Mouse (Mus musculus) lung, postnatal 36 days (tissue): ENCODE measurements around the gene 0610030E20Rik.
A peak's percentile ranks its signal among the peaks of the same experiment; 100 is the strongest.

Experiments
- DNase-seq: peaks from one replicate; pipeline ENCODE4 v3.0.0; 2022; ENCODE audit warnings: mixed read lengths

Gene 0610030E20Rik

DNA sequence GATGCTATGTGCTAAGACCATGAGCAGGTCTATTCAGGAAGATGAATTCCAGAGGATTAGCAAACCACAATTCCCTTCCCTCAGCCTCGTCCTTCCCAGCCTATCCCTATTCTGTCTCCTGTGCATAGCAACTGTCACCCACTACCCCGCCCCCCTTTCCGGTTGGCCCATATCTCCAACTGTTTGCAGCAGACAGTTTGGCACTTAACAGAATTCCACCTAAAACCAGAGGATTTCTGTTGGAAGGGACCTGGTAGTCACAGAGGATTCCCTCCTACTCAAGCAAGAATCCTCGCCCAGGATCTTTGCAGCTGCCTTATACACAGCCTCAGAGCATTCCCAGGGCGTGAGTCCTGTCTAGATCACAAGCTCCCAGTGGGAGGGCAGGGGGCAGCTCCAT lies 24.0 kb downstream of the 0610030E20Rik start:
- DNase-seq: no peak

DNA sequence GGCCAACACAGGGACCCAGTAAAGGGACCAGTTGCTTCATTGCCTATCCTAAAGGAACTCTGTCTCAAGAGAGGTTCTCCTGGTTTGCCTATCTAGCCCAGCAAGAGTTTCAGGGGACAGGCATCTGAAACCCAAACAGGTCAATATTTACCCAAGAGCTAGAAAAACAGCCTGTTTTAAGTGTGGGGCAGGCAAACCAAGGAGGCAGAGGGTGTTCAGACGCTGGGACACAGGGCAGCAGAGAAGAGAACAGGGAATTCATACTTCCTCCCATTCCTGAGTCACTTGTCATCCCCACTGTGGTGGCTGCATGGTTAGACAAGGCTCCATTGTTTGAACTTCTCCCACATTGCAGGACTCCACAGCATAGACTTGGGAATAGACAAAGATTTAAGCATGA lies 24.5 kb downstream of the 0610030E20Rik start:
- DNase-seq: no peak

DNA sequence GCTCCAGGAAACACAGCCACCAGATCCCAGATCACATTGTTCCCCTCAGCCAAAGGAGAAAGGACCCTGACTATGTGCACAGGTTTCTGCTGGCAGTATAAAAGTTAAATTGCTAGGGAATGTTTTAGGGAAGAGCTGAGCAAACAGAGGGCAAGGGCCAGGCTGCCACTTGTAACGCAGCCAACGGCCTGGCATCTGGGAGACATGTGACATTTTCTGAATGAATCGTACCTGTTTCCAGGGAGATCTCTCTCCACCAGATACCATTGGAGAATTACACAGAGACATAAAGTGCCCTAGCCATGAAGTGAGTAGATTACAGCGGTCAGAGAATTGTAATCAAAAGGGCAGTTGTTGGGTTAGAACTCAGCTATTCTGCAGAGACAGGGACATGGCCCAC lies 26.1 kb downstream of the 0610030E20Rik start:
- peak; percentile 64 for DNase-seq

DNA sequence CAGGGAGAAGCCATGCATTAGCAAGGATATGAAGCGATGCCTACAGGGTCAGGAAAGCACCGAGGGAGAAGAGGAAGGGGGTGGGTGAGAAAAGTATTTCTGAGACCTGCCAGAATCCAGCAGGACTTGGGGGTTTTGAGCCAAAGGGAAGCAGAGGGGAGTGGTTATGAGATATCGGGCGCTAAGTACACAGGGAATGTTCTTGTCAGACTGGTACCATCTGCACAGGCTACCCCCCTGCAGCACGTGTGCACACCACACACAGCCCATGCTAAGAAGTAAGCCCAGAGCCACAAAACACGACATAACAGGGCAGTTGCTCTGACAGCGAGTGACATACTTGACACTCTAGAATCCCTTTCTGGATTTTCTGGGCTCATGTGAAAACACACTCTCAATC lies 27.1 kb downstream of the 0610030E20Rik start:
- DNase-seq: no peak

DNA sequence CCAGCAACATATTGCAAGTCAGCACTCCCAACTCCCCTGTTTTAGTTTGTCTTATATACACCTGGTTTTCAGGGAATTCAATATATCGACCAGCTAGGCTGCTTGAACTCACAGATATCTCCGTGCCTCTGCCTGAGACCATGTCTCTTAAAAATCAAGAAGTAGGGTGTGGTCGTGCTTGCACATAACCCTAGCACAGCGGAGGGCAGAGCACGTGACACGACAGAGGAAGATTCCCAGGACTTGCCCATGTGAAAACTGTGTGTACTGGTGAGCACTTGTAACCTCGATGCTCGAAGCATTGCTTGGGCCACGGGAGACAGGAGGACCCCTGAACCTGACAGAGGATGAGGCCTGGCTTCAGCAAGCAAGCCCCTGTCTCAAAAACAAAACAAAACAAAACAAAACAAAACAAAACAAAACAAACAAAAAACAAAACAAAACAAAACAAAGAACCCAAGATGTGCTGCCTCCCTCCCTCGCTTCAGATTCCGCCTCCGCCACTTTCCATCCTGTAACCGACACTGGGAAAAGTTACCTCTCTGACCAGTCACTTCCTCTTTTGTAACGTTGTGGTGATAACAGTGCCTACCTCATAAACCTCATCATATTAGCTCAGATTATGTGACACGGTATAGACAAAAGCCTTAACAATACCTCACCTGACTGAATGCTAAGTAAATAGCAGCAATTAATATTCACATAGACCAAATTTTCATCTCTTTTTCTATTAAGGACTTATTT lies 27.9 kb downstream of the 0610030E20Rik start:
- peak; percentile 55 for DNase-seq

DNA sequence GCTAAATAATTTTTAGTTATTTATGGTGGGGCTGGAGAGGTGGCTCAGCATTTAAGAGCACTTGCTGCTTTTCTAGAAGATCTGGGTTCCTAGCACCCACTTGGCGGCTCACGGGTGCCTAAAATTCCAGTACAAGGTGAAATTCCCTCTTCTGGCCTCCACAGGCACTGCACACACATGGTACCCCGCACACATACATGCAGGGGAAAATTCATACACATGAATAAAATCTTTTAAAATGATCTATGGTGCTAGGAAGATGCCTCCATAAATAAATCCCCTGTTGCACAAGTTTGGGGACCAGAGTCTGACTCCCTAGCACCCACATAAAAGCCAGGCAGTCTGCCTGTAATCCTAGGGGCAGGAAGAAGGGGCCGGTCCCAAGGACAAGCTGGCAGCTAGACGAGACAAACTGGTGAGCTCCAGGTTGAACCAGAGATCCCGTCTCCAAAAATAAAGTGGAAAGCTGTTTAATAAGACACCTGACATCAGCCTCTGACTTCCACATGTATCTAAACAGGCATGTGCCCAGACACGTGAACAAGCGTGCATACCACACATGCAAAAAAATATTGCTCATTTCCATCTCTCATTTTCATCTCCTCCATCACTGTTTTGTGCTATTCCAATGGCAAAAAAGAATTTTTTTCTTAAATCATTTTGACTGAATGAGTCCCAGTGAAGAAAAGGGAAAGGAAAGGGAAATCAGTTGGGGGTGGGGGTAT lies 31.6 kb downstream of the 0610030E20Rik start:
- no peak for DNase-seq

DNA sequence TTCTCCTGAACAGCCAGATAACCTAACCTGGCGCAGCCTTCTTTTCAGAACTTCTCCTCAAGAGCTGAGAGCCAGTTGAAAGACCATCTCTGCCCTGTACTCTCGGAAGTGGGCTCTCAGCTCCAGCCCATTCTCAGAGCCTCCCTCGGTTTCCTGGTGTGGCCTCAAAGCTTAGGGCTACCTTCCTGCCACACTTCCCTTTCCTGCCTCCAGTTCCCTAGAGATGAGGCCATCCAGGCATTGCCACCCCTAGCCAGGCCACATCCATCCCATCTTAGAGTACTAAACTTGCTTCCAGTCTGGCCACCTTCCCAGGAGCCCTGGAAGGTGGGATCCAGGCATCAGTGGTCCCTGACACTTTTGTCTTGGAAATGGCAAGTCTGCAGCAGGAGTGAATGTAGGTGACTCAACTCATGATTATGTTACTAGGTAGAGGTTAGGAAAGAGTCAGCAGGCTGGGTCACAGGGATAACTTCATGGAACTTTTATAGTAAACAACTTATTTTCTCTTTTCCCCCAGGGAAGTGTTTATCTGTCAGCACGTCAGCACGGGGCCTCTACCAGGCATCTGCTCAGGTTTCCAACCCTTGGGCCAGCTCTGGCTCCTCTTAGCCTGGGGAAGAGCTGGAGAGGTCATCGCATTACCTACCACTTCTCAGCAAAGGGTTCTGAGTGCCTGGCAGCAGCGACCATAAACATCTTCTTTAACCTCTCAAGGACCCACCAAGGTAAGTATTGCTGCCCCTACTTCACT lies 32.4 kb downstream of the 0610030E20Rik start:
- DNase-seq: no peak

DNA sequence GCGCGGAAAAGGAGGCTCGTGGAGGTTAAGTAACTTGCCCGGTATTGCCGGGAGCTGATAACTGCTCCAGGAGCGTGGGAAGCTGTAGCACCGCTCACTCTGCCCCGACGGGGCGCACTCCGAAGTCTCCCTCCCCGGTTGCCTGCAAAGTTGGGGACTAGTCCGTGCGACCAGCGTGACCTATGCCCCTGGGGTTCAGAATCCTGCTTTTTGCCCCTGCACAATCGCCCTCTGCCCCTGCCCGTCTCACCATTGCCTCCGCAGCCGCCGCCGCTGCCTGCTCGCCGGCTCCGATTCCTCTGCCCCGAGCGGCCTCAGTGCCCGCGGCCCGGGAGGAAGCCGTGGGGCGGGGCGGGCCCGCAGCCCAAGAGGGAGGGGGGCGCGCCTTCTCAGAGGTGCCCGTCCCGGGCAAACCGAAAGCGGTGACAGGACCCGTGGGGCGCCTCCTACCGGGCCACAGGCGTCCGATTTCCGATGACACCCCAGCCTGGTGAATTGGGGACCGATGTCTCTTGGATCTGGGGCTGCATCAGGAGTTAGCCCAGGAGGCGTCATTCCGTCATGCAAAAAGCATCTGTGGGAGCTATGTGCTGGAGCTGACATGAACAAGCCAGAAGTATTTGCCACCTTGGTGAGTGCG lies 33.1 kb downstream of the 0610030E20Rik start, which contains the start of gene Vamp5:
Gene Vamp5 (minus strand): TSS at position 338 of the 640 bp plus-strand sequence.
- peak; percentile 95 for DNase-seq

DNA sequence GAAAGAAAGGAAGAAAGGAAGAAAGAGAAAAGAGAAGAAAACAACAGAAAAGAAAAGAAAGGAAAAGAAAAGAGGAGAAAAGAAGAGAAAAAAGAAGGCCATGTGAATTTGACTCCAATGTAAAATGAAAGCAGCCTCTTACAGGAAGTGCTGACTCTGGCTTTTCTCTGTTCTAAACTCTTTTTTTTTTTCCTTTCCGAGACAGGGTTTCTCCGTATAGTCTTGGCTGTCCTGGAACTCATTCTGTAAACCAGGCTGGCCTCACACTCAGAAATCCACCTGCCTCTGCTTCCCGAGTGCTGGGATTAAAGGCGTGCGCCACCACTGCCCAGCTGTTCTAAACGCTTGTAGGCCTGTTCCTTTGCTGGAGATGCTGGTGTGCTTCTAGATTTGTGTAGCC lies 35.4 kb downstream of the 0610030E20Rik start:
- no peak for DNase-seq

DNA sequence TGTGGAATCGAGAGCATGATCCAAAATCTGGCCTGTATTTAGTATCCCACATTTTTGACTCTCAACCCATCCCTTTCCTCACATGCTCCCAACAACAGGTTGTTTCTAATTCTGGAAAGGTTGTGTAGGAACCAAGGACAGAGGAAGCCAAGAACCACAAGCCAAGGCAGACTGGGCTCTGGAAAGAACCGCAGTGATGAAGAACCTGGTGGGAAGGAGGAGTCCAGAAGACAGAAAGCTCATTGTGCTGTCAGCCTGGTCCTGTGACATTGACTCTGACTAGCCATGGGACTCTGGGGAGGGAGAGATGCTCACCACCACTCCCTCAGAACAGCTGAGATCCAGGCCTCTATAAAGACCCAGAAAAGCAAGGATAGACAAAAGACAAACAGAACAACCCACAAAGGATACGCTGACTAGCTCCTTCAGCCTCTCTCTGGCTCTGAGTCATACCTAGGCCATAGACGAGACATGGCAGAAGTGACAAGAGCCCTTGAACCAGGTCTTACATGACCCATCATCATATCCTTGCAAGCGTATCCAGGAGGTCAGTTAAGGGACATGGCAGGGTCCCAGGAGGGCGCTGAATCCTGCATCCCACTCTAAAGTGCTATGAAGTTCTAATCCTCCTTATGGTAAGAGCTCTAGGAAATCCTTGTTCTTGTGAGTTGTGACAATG lies 36.2 kb downstream of the 0610030E20Rik start:
- no peak for DNase-seq

DNA sequence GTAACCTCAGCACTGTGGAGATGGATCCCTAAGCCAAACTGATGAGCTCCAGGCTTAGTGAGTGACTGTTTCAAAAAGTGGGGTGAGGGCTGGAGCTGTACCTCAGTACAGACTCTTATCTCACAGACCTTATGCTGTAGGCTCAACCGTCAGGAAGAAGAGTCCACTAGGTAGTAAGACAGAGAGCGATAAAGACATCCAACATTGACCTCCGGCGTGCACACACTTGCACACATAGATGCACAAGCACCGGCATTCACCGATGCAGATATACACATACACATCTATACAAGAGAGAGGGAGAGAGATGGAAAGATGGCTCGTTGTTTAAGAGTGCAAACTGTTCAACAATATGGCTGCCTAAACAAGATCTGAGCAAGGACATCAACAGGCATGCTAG lies 36.8 kb downstream of the 0610030E20Rik start:
- no peak for DNase-seq

DNA sequence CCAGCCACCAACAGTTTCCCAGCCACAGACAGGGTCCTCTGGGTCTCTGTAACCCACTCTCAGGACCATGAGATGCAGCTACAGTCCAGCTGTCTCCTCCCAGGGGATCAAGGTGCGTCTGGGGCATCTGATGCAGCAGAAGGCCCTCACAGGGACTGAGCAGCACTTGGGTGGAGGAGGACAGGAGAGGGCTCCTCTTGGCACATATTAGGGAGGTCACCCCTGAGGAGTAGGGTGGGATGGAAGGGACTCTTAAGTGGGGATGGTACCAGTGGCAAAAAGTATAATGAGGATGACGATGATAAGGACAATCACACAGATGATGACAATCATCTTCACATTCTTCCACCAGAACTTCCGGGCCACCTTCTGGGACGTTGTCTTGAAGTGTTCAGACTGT lies 38.1 kb downstream of the 0610030E20Rik start:
- DNase-seq: no peak

DNA sequence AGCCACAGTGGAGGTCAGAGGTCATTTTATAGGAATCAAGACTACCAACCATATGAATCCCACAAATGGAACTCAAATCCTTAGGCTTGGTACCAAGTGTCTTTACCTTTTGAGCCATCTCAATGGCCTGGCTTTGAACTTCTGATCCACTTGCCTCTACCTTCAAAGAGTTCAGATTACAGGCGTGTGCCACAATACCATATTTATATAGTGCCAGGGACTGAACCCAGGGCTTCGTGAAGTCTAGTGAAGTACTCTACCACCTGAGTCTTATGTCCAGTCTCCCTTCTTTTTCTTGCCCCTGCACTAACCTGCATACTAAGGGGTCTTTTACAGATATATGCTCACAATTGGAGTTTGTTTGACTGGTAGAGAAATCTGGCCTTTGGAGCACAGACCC lies 39.4 kb downstream of the 0610030E20Rik start:
- DNase-seq: no peak

DNA sequence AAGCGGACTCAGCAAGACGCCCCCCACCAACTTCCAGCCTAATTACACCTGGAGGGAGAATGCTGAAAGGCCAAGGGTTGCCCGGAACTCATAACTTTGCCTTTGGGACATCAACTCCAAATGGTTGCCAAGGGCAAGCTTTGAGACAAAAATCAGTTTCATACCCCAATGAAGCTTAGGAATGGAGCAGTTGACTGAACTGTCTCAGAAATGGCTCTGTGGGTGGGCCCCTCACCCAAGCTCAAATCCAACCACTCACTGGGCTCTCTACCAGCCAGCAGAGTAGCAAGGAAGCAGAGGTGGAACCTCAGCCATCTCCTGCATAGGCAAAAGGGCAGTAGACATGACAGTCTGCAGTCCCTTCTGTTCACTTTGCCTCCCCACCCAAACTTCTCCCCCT lies 40.7 kb downstream of the 0610030E20Rik start:
- no peak for DNase-seq

DNA sequence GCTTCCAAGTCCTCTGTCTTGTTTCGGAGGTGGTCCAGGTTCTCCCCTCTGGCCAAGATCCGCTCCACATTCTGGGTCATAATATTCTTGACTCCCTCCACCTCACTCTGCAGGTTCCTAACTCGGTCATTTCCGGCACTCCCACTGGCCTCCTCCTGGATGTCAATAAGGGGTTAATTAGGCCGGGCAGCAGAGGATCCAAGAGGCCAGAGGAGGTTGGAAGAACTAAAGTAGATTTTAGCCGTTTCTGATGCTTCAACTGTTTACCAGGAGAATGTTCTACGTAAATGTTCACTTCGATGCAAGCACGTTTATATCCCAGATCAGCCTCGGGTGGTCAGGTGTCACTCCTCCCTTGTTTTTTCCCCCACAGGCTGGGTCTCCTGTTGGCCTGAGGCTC lies 41.1 kb downstream of the 0610030E20Rik start:
- DNase-seq: no peak

DNA sequence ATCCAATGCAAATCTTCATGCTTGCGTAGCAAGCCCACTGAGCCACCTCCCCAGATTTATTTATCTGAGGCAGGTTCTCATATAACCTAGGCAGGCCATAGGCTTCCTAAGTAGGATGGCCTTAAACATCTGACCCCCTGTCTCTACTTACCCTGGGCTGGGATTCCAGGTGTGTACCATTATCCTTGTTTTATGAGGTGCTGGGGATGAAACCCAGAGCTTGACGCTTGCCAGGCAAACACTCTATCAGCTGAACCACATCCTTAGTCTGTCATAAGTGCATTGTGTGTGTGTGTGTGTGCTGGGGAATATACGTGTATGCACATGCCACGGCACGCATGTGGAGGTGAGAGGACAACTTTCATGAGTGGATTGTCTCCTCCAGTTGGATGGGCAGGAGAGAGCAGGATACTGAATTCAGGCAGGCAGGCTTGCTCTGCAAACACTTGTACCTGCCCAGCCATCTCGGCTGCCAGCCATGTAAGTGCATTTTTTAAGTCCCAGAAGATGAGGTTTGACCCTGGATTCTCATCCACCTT lies 41.7 kb downstream of the 0610030E20Rik start:
- DNase-seq: no peak

DNA sequence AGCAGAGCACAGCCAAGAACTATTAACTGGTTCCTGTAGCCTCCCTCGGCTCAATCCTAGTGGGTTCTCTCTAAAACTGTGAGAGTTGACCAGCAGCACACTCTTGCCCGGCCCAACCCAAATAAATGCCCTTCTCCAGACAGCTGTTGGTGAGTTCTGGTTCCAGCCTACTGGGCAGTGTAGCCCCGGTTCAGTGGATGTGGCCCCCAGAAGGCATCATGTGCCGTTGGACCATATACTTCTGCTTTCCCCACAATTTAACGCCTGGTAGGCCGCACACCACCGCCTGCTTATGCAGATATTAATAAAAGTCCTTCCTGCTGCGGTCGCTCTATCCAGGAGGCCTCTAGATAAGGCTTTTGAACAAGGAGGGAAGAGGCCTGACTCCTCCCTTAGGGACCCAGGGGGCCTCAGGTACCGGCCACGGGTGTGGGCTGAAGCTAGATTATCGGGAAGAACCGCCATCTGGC lies 42.4 kb downstream of the 0610030E20Rik start:
- DNase-seq: peak; percentile 52

DNA sequence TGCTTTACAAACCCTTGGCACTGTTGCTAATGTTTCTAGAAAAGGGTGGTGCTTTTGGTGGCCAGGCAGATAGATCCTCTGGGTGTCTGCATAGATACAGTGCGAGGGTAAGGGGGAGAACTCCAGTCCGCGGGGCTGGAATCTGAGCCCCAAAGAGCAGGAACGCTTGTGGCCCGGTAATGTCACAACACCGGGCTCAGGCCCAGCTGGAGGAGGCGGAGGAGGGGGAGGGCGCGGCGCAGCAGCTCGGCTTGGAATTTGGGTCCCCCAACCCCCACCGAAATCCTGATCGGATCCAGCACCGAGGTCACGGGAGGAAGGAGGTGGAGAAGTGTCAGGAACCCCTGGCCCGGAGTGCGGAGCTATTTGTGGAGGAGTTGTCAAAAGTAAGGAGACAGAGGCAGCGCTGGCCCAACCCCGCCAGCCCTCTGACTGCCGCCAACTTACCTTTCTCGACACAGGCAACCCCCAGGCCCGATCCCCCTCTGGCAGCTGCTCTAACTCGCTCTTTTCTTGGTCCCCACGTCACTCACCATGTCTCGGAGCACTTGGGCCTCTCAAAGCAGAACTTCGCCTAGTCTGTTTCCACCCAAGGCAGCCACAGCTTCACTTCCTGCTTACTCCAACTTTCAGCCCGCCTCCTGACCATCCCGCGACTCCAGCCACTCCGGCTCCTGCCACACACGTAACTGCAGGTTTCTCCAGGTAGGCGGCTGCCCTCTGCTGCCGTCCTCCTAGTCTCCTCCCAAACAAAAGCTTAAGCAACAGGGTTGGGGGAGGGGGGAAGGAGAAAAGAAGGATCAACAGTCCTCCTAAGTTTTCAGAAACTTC lies 43.0 kb downstream of the 0610030E20Rik start, which contains the start of gene Vamp8:
Gene Vamp8 (minus strand): TSS at position 763 of the 831 bp plus-strand sequence.
- peak; percentile 93 for DNase-seq

DNA sequence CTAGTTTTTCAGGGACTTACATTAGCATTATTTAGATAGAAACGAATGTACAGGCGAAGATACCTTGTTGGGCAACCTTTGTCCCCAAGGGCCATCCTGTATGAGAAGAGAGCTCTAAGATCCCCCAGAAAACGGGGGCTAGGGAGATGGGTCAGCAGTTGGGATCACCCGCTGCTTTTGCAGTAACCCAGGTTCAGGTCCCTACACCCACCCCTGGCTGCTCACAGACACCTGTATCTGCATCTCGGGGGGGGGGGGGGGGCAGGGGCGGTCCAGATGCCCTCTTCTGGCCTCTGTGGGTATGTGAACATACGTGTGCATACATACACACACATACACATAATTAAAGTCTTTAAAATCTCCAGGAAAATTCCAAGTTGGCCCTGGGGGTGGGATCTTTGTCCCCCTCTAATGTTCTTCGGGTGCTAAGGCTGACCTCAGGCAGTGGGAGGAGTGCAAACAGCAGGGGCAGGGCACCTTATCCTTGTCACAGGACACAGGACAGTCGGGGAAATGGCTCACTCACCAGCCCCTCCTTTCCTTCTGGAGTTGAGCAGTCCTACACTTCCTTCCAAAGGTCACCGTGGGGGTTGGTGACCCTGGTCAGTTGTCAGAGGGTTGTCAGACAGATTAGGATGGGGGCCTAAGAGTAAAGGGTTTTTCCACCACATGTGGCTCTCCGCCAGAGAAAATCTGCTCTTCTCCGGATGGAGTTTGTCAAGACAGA lies 43.8 kb downstream of the 0610030E20Rik start:
- DNase-seq: peak; percentile 87

DNA sequence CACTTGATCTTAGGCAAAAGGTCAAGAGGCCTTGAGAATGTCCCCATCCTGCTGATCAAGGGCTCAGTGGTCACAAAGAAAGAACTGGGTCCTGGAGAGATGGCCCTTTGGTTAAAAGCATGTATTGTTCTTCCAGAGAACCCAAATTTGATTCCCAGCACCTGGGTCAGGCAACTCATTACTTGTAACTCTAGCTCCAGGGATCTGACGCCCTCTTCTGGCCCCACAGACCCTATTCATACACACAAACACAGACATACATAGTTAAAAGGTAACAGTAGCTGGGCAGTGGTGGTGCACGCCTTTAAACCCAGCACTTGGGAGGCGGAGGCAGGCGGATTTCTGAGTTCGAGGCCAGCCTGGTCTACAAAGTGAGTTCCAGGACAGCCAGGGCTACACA lies 45.2 kb downstream of the 0610030E20Rik start:
- DNase-seq: no peak
